Mouse (Mus musculus) cerebellum, postnatal 25 days (tissue): ENCODE results near the gene Prp2.
"Not testable (repeated sequence)": the region's sequence is repeated elsewhere in the genome, so short reads cannot be mapped to it uniquely, and the experiment has no call there.

ENCODE experiments used
- DNase-seq, 2 experiments: peaks; one replicate each; pipeline ENCODE4 v3.0.0; 2021; ENCODE audit warnings: mixed read lengths in 2 of 2

Prp2 gene

DNA sequence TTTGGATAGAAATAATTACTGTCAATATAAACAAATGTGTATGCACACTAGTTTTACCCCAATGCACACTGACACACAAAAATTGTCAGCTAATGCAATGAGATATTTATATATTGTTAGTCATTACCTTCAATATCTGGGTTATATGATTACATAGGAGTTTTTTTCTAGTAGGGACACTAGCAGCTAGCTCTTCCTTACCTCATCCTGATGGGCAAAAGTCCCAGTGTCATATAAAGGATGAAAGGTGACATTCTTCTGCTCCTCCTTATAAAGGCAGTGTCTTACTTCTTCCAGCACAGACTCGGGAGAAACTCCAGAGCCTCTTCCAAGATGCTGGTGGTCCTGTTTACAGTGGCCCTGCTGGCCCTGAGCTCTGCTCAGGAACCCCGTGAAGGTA, at the start of gene Prp2:
Gene Prp2 (plus strand): TSS at position 301 of the 400 bp plus-strand sequence.
- not testable (repeated sequence) for DNase-seq

GRCm38 (mm10) chr6:132569509-132569908, 26.2 kb upstream of the Prp2 start, which contains the start of gene Prh1:
TSS of gene Prh1 (plus strand) at chr6:132569809.
- not testable (repeated sequence) for DNase-seq

GRCm38 (mm10) chr6:132649399-132649798, 53.7 kb downstream of the Prp2 start:
- no peak for DNase-seq
